Mouse (Mus musculus): ENCODE measurements at regions not wholly inside any gene's neighbourhood (a gene's known extent, or its start where the extent isn't known, plus 50 kb on each side); places are given as distances from the start of the nearest gene placed in this dataset.

DNA sequence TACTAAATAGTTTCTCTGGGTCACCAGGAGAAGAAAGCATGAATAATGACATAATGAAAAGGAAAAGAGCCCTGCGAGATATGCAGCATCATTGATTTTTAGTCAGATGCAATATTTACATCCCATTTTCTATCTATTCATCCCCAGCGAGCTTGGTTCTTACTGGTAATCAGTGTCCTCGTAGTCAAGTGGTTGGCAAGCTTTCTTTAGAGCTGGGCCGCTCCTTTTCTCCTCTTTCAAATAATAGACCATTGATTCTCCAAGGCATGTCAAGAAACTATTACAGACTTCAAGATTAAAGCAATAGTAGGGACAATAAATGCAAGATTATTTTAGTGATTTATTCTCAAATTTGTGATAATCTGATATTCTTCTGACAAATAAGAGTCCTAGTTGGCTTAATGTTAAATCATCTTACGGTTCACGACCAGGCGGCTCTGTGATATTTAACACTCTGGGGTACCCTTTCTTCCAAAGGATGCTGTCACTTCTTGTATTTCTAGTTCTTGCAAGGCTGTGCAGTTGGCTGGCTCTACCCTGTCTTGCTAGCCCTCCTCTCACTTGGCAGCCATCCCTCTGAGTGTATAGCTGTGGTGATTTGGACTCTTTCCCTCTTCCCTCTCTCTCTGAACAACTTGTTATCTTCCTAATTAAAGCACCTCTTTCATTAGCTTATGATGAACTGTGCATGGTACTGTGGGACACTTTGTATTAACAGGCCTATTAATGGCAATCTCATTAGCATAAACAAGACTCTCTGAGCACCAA, 185.6 kb upstream of the Usp25 start:
- no peak for ATAC-seq (ENCODE audit: insufficient number of reproducible peaks, low FRiP score, low TSS enrichment, low read depth)
- no peaks in the 10 kb centered on the region for H3K36me3 ChIP-seq
- no peak overlapping the region for H3K4me2 ChIP-seq (replicated peaks)
- WGBS, result 80% methylated on average over 7 of the region's 7 CpGs
- no peak overlapping the region for H3K4me3 ChIP-seq (replicated peaks)
- H3K9ac ChIP-seq, result no peak overlapping the region
- H3K9me3 ChIP-seq (replicated peaks), result no peaks in the 10 kb centered on the region
- no peak overlapping the region for H3K27ac ChIP-seq (replicated peaks)
- no peaks in the 10 kb centered on the region for H3K27me3 ChIP-seq
- H3K4me1 ChIP-seq, result no peaks in the 10 kb centered on the region

DNA sequence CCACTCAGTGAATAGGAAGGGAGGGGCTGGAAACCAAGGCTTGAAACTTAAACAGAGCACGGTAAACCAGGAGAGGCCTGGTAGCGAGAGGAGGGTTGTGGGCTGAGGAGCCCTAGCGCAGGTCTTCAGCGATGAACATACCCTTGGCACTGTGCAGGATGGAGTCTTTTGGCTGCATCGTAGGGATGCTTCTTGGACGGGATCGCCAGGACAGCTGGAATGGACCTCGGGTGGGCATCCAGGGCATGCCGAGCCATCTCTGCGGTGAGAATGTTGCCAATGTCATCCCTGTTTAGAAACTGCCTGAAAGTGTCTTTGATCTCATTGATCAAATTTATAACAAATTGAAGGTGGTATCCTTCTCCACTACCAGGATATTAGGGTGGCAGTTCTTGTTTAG, 192.2 kb upstream of the Usp25 start:
- ATAC-seq (ENCODE audit: insufficient number of reproducible peaks, low FRiP score, low TSS enrichment, low read depth), result no peak
- no peak overlapping the region for H3K9ac ChIP-seq
- no peaks in the 10 kb centered on the region for H3K4me1 ChIP-seq
- H3K4me3 ChIP-seq (replicated peaks), result no peak overlapping the region
- H3K36me3 ChIP-seq, result no peaks in the 10 kb centered on the region
- no peaks in the 10 kb centered on the region for H3K9me3 ChIP-seq (replicated peaks)
- H3K4me2 ChIP-seq (replicated peaks), result no peak overlapping the region
- 94% methylated on average over 10 of the region's 10 CpGs for WGBS
- H3K27me3 ChIP-seq, result no peaks in the 10 kb centered on the region
- H3K27ac ChIP-seq (replicated peaks), result no peak overlapping the region

DNA sequence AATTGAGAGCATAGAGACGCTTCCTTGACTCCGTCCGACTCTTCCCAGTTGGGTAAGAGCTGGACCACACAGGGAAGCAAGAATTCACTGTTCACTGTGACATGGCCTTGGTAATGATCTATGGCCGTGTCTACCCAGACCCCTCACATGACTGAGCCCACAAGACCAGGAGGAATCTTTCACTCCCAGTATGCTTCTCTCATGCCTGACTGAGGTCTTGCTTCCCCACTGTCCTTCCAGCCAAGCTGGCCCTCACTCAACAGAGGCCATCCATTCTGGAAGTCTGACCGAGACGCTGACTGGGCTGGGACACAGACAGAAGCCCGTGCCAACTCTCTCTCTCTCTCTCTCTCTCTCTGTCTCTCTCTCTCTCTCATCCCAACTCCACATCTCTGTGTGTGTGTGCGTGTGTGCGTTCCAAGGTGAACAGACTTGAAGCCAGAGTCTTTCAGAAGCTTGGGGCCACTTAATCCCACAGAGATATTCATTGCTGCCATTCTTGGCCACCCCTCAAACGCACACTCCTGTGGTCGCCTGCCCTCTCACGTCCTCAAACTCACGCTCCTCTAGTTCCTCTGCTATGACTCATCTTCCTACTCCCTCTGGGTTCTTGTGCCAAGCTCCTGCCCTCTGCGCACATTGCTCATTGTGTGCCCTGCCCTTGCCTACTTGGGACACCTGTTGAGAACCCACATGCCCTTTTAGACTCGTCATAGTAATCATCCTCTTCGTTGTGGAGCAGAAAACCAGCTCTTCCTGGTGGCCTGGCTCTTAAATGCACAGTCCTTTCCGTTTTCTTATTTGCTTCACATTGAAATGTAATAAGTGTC, 197.2 kb upstream of the Usp25 start:
- H3K27ac ChIP-seq (replicated peaks), result no peak overlapping the region
- H3K9me3 ChIP-seq (replicated peaks), result no peaks in the 10 kb centered on the region
- no peaks in the 10 kb centered on the region for H3K27me3 ChIP-seq
- H3K36me3 ChIP-seq, result no peaks in the 10 kb centered on the region
- no peak for ATAC-seq (ENCODE audit: insufficient number of reproducible peaks, low FRiP score, low TSS enrichment, low read depth)
- no peak overlapping the region for H3K4me3 ChIP-seq (replicated peaks)
- no peak overlapping the region for H3K9ac ChIP-seq
- H3K4me1 ChIP-seq, result no peaks in the 10 kb centered on the region
- 76% methylated on average over 17 of the region's 17 CpGs for WGBS
- no peak overlapping the region for H3K4me2 ChIP-seq (replicated peaks)

DNA sequence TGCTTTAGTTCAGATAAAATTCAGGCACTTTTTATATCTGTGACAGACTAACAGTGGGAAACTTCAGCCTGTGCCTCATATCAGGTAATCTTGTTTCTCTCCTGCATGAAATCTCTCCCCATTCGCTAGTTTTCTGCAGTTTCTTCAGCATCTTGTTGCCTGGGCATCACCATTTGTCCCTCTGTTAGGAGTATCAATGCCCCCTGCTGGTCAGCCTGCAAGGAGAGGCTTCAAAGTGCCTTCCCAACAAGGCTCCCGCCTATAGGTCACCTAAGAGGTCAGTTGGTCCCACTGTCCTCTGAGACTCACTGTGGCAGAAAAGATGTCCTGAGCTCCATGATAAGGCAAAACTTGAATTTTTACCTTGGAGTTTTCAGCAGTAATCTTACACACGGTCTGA, 209.8 kb upstream of the Usp25 start:
- WGBS, result 35% methylated on average over 3 of the region's 3 CpGs
- no peak for ATAC-seq (ENCODE audit: insufficient number of reproducible peaks, low FRiP score, low TSS enrichment, low read depth)
- no peak overlapping the region for H3K4me3 ChIP-seq (replicated peaks)

GRCm38 (mm10) chr16:76786405-76787155, 226.9 kb upstream of the Usp25 start:
- Histone ChIP-seq H3K27me3 (no peaks in the 10 kb centered on the region), H3K4me1 (no peaks in the 10 kb centered on the region), H3K4me2 (replicated peaks) (no peak overlapping the region), H3K27ac (replicated peaks) (no peak overlapping the region), H3K4me3 (replicated peaks) (no peak overlapping the region), H3K9ac (no peak overlapping the region), H3K36me3 (no peaks in the 10 kb centered on the region), H3K9me3 (replicated peaks) (no peaks in the 10 kb centered on the region)
- no peak for ATAC-seq (ENCODE audit: insufficient number of reproducible peaks, low FRiP score, low TSS enrichment, low read depth)
- WGBS, result 73% methylated on average over 6 of the region's 6 CpGs

More for the DNA sequence above, 209.8 kb upstream of the Usp25 start:
- Histone ChIP-seq H3K4me1 (no peaks in the 10 kb centered on the region), H3K4me2 (replicated peaks) (no peak overlapping the region), H3K27ac (replicated peaks) (no peak overlapping the region), H3K9ac (no peak overlapping the region), H3K36me3 (no peaks in the 10 kb centered on the region), H3K9me3 (replicated peaks) (no peaks in the 10 kb centered on the region), H3K27me3 (no peaks in the 10 kb centered on the region)

GRCm38 (mm10) chr16:76782656-76783055, 230.8 kb upstream of the Usp25 start:
- Histone ChIP-seq H3K27me3 (no peaks in the 10 kb centered on the region), H3K4me3 (replicated peaks) (no peak overlapping the region), H3K4me1 (no peaks in the 10 kb centered on the region), H3K27ac (replicated peaks) (no peak overlapping the region), H3K9ac (no peak overlapping the region), H3K4me2 (replicated peaks) (no peak overlapping the region), H3K9me3 (replicated peaks) (no peaks in the 10 kb centered on the region), H3K36me3 (no peaks in the 10 kb centered on the region)
- WGBS, result 49% methylated on average over 5 of the region's 5 CpGs
- no peak for ATAC-seq (ENCODE audit: insufficient number of reproducible peaks, low FRiP score, low TSS enrichment, low read depth)

DNA sequence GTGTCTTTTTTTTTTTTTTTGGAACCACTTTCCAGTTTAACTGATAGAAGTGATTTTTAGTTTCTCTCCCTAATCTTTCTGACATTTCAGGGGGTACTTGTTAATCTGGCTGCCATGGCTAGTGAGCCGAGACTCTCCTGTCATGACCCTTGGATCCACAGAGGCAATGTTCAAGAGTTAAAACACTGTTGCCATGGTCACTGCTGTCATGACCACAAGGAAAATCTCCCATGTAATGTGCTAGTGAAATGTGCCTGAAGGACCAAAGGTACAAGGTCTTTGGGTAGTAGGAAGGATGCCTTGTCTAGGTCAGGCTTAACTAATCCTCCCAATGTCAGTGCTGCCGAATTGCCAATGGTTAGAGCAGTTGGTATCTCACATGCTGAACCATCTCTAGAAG, 237.7 kb upstream of the Usp25 start:
- Histone ChIP-seq H3K27me3 (no peaks in the 10 kb centered on the region), H3K9ac (no peak overlapping the region), H3K4me2 (replicated peaks) (no peak overlapping the region), H3K4me3 (replicated peaks) (no peak overlapping the region), H3K27ac (replicated peaks) (no peak overlapping the region), H3K4me1 (no peaks in the 10 kb centered on the region), H3K9me3 (replicated peaks) (no peaks in the 10 kb centered on the region), H3K36me3 (no peaks in the 10 kb centered on the region)
- ATAC-seq (ENCODE audit: insufficient number of reproducible peaks, low FRiP score, low TSS enrichment, low read depth), result no peak
- WGBS, result 65% methylated on average over 2 of the region's 2 CpGs

DNA sequence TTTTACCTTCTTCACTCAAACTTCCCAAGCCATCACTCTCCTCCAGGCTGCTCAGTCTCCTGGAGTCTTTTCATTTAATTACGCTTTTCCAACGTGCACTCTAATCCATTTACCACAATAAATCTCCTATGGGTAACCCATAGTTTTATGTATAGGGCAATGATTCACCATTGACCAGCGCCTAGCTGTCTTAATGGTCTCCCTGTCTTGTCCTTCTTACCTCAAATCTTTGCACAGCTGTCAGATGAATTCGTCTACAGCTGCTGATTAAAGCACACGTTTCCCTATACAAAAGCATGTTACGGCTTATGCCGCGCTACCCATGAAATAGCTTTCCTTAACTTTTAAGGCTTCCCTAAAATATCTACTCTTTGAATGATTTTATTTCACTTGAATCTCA, 239.5 kb upstream of the Usp25 start:
- no peaks in the 10 kb centered on the region for H3K36me3 ChIP-seq
- no peak for ATAC-seq (ENCODE audit: insufficient number of reproducible peaks, low FRiP score, low TSS enrichment, low read depth)
- no peak overlapping the region for H3K4me3 ChIP-seq (replicated peaks)
- whole genome bisulfite sequencing, result 80% methylated on average over 8 of the region's 8 CpGs
- H3K9ac ChIP-seq, result no peak overlapping the region
- H3K27me3 ChIP-seq, result no peaks in the 10 kb centered on the region
- no peaks in the 10 kb centered on the region for H3K4me1 ChIP-seq
- no peak overlapping the region for H3K4me2 ChIP-seq (replicated peaks)
- H3K9me3 ChIP-seq (replicated peaks), result no peaks in the 10 kb centered on the region
- no peak overlapping the region for H3K27ac ChIP-seq (replicated peaks)

DNA sequence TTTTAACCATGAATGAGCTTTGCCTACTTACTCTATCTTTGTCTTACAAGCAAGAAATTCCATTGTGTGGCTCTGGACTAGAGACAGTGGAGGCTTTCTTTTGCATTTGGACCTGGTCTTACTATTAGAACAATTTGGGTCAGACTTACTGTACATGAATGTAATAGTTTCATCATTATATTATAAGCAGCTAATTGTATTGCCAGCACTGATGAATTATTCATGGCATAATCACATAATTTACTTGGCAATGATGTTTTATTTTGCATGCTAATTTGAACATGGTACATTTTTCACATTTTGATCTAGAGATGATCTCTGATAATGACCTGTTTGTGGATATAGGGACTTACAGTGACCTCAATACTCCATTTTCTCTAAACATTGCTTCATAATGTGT, 240.0 kb upstream of the Usp25 start:
- no peaks in the 10 kb centered on the region for H3K9me3 ChIP-seq (replicated peaks)
- H3K27ac ChIP-seq (replicated peaks), result no peak overlapping the region
- no peaks in the 10 kb centered on the region for H3K27me3 ChIP-seq
- H3K9ac ChIP-seq, result no peak overlapping the region
- H3K4me2 ChIP-seq (replicated peaks), result no peak overlapping the region
- ATAC-seq (ENCODE audit: insufficient number of reproducible peaks, low FRiP score, low TSS enrichment, low read depth), result no peak
- H3K36me3 ChIP-seq, result no peaks in the 10 kb centered on the region
- no peak overlapping the region for H3K4me3 ChIP-seq (replicated peaks)
- no peaks in the 10 kb centered on the region for H3K4me1 ChIP-seq

DNA sequence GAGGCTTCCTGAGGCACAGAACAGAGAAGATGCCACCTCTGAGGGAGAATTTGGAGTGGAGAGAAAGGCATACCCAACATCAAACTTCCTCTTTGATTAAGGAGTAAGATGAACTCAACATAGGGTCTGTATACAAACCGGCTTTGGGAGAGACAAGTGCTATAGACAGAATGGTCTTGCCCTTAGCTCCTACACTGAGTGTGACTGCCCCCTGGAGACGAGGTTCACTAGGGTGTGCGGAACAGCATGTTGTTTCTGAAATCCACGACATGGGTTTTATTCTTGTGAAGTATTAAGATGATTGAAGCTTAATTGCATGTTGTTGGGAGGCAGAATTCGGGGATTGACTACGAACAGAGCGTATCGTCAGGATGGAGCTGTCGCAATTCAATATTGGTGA, 244.9 kb upstream of the Usp25 start:
- H3K27me3 ChIP-seq, result no peaks in the 10 kb centered on the region
- H3K9me3 ChIP-seq (replicated peaks), result no peaks in the 10 kb centered on the region
- 71% methylated on average over 9 of the region's 9 CpGs for WGBS
- ATAC-seq (ENCODE audit: insufficient number of reproducible peaks, low FRiP score, low TSS enrichment, low read depth), result no peak; the same call in 1 of the 2 replicates
- H3K27ac ChIP-seq (replicated peaks), result no peak overlapping the region
- no peak overlapping the region for H3K4me2 ChIP-seq (replicated peaks)
- no peak overlapping the region for H3K9ac ChIP-seq
- H3K4me3 ChIP-seq (replicated peaks), result no peak overlapping the region
- no peaks in the 10 kb centered on the region for H3K4me1 ChIP-seq
- H3K36me3 ChIP-seq, result no peaks in the 10 kb centered on the region

DNA sequence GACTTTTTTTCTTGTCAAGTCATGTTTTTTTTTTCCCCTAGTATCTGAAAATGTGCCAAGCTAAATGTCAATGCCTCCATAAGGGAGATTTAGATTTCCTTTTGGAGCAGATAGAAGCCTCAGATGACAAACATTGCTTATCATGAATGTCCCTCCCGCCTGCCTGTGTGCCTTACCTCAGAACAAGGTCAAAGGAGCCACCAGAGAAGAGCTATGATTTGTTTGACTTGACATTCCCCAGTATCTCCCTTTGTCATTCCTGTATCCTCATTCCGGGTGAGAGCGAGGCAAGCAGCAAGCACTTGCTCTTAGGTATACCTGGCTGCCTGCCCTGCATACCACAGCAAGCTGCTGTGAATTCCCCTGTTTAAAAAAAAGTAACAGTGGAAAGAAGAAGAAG, 246.9 kb upstream of the Usp25 start:
- no peaks in the 10 kb centered on the region for H3K27me3 ChIP-seq
- ATAC-seq (ENCODE audit: insufficient number of reproducible peaks, low FRiP score, low TSS enrichment, low read depth), result no peak
- no peaks in the 10 kb centered on the region for H3K36me3 ChIP-seq
- H3K4me2 ChIP-seq (replicated peaks), result no peak overlapping the region
- no peak overlapping the region for H3K27ac ChIP-seq (replicated peaks)
- no peak overlapping the region for H3K4me3 ChIP-seq (replicated peaks)
- WGBS, result 64% methylated on average over 3 of the region's 3 CpGs
- no peak overlapping the region for H3K9ac ChIP-seq
- H3K4me1 ChIP-seq, result no peaks in the 10 kb centered on the region
- H3K9me3 ChIP-seq (replicated peaks), result no peaks in the 10 kb centered on the region

Data from embryonic facial prominence, embryonic 15.5 days (tissue).